Mouse (Mus musculus): ENCODE results near the gene Flnb.

- TF ChIP-seq CTCF (IDR thresholded peaks at IDR 0.05; ENCODE audit: borderline replicate concordance, extremely low read depth, insufficient read depth, insufficient read length) (no peak), POLR2A (IDR thresholded peaks at IDR 0.05; ENCODE audit: borderline replicate concordance, extremely low read depth, insufficient read depth, insufficient read length, poor library complexity, severe bottlenecking) (no peak)
Measured at GRCm38 (mm10) chr14:7956427-7956826, 138.7 kb downstream of the Flnb start.
